Mouse (Mus musculus): ENCODE results near the gene Sh3bp5.

DNA sequence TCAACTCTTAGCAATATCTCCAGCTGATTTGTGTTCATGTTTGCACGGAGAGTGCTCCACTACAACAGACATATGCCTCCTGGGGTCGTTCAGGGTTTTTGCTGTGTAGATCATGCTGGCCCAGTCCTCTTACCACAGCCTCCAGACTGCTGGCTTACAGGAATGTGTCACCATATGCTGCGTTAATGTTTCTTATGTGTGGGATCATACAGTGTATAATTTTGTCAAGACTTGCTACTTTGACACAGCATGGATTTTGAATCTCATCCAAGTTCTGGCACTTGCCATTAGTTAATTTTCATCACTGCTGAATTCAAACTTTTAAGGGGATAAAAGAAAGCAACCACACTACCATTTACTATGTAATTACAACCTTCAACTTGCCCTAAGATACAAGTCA, 100.1 kb downstream of the Sh3bp5 start:
- TF ChIP-seq CTCF (conservative IDR thresholded peaks at IDR 0.05; ENCODE audit: insufficient read depth, insufficient read length, low read depth, low read length) (no peak), POLR2A (IDR thresholded peaks at IDR 0.05; ENCODE audit: low read depth, low read length) (no peak)

Data from kidney, adult 2 months (tissue).